Mouse (Mus musculus) mammary gland, adult 2 months (tissue): ENCODE data around the gene Evi5l. TPM values are rescaled to one million over a fixed set of nuclear protein-coding genes. Genes with fewer than 3 reads are reported as not detected.

Experiments
- polyA plus RNA-seq: library from polyadenylated mRNA; depleted of rRNA; stranded (reverse); fragments of >200 nt; gene quantifications from 2 replicates; pipeline ENCODE4 v1.2.3, GENCODE M21; 2012; ENCODE audit warnings: low replicate concordance; rRNA removed

Gene Evi5l
- 24.4 and 36.5 TPM in 2 replicates for polyA plus RNA-seq

GRCm38 (mm10) chr8:4165852-4166751 lies at the start of gene Evi5l:
Gene Evi5l, plus strand, starts transcription at chr8:4166567.

DNA sequence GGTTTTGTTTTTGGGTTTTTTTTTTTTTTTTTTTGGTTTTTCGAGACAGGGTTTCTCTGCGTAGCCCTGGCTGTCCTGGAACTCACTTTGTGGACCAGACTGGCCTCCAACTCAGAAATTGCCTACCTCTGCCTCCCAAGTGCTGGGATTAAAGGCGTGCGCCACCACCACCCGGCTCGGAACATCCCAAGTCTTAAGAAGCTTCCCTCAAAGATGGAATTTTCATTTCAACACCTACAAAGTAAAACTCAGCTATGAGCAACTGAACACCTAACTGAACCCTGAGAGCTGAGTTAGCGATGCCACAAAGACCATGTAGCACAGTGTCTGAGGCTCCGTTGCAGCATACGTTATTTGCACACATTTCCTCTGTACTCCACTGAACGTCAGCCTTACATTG lies 32.6 kb upstream of the Evi5l start, which contains the start of gene Cd209g:
Cd209g (plus strand) TSS at position 301 of the 400 bp plus-strand sequence.

DNA sequence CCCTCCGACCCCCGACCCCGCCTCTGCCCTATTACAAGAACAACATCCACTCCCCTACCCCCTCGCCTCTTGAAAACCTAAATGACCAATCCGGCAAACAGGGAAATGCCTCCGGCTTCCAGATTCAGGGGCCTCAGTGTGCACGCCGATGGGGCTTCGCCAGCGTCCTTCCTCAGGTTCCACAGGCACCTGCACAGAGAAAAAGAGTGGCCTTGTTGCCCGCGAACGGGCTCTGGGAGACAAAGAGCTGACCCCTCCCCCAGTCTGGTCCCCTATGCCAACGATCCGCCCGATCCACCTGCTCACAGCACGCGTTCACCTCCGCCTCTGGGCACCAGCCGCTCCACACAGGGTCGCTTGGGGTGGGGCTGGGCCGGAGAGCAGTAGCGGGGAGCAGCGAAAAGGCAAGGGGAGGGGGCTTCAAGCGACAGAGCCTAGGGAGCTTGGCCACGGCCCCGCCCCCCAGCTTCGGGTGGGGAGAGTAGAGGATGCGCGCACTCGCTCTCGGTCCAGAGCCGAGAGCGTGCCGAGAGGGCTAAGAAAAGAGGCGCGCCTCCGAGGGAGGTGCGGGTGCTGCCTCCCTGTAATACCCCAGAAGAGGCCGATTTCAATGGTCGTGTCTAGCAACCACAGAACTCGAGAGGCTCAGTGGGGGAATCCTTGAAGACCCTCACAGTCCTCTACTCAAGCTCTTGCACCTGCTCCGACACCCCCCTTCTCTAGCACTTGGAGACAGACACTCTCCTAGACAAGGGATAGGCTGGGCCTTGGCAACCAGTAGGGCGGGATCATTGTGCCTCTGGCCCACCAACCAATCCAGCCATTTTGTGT lies 50.6 kb downstream of the Evi5l start, which contains the start of gene Prr36:
Prr36 (minus strand) TSS at position 669 of the 831 bp plus-strand sequence.

GRCm38 (mm10) chr8:4226739-4227347 lies 60.5 kb downstream of the Evi5l start, which contains the start of gene Lrrc8e:
Gene Lrrc8e, plus strand, starts transcription at chr8:4226827.

DNA sequence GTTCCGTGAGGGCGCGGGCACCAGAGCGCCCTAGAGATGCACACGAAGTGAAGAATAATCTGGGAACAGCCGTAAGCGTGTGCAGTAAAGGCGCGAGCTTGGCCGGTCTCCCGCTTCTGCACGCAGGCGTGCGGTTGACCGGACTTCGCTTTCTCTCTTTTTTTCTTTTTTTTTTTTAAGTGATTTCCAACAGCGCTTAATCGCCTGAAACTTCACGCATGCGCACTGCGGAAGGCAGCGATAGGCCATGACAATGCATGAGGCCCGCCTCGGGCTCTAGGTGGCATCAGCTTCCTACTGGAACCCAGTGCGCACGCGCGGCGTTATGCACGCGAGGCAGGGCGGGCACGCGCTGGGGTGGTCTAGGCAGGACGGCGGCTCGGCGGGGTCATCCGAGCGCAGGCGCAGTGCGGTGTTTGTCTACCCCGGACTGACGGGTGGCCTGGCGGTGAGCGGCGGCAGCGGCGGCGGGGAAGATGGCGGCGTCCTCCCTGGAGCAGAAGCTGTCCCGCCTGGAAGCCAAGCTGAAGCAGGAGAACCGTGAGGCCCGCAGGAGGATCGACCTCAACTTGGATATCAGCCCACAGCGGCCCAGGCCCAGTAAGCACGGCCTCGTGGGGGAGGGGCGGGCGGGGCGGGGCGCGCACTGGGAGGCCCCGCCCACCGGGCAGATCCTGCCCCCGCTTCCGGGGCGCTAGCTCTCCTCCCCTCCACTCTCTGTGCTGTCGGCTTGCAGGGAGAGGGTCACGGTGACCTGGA lies 72.2 kb downstream of the Evi5l start, which contains the start of the genes Map2k7 and Gm49320:
Map2k7 (plus strand) TSS at position 307 of the 759 bp plus-strand sequence.
Gm49320 (plus strand) TSS at position 432 of the 759 bp plus-strand sequence.

DNA sequence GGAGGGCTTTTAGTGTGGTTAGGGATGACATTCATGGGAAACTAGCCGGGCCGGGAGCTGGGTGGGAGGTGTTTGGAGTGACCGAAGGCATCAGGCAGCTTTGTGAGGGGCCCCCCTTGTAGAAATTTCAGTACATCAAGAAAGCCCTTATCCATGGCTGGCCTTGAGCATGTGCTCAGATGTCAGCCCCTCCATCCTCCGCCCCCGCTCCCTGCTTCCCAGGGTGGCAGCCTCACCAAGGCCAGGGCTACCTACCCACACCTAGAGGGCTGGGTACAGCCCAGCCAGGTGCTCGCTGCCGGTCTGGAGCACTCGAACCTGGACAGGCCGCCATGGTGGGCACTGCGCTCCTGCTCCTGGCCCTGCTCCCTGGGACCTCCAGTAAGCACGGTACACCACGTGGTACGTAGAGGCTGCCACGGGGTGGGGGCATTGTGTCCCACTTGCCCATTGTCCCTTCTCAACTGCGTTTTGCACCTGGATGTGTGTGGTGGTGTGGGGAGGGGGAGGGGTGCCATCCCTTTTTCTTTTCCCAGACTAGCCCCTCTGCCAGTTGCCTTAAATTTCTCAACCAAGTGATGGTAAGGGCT lies 81.7 kb downstream of the Evi5l start, which contains the start of gene Tgfbr3l:
Tgfbr3l (plus strand) TSS at position 264 of the 590 bp plus-strand sequence.

GRCm38 (mm10) chr8:4252934-4253841 lies 86.8 kb downstream of the Evi5l start, which contains the start of gene Snapc2:
Gene Snapc2, plus strand, starts transcription at chr8:4253080.

DNA sequence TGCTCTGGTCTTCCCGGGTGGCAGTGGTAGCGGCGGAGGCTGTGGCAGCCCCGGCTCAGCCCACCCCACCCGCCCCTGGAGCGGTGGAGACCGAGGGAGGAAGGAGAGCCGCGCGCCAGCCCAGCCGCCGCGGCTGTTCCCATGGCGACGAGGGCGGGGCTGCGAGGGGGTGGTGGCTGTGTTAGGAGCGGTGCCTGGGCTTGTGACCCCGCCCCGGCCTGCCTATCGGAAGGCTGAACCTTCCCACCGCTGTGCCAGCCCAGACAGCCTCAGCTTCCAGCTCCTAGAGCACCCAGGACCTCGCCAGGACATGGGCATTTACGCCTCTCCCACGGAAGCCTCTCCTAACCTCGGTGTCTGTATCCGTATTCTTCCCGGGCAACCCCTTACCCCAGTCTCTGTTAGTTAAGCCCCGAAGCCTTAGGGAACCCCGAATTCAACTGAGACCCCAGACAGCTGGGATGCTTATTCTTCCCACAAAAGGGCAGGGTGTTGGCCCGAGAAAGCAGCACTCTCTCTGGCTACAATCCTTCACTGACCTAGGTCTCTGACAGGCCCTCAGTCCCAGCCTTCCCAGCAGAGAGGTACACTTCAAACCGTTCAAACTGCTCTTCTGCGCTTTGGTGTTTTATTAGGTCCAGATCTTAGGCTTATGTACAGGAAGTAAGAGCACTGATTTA lies 92.9 kb downstream of the Evi5l start, which contains the start of gene Ctxn1:
Ctxn1 (minus strand) TSS at position 150 of the 680 bp plus-strand sequence.

Other genes with a start within 250 kb of the Evi5l start
- gene Cd209b, start 239.7 kb upstream of the Evi5l start, polyA plus RNA-seq = 27.8 and 85.7 TPM in 2 replicates
- 2.8 and 8.1 TPM in 2 replicates for gene Cd209c, start 211.8 kb upstream of the Evi5l start, polyA plus RNA-seq
- gene Cd209f, start 60.7 kb upstream of the Evi5l start, polyA plus RNA-seq = 66.9 and 109 TPM in 2 replicates
- 86.2 and 103 TPM in 2 replicates for gene Cd209g, start 32.5 kb upstream of the Evi5l start, polyA plus RNA-seq
- gene Prr36, start 50.9 kb downstream of the Evi5l start, polyA plus RNA-seq = 0.52 and 1.1 TPM in 2 replicates
- 1.6 TPM in 2 replicates for gene Lrrc8e, start 60.3 kb downstream of the Evi5l start, polyA plus RNA-seq
- gene Map2k7, start 72.2 kb downstream of the Evi5l start, polyA plus RNA-seq = 40.9 and 50.7 TPM in 2 replicates
- 4.8 and 6.2 TPM in 2 replicates for gene Gm49320, start 72.3 kb downstream of the Evi5l start, polyA plus RNA-seq
- gene Tgfbr3l, start 81.6 kb downstream of the Evi5l start, polyA plus RNA-seq = 45.2 and 99.3 TPM in 2 replicates
- 36.5 and 40.7 TPM in 2 replicates for gene Snapc2, start 86.5 kb downstream of the Evi5l start, polyA plus RNA-seq
- gene Ctxn1, start 92.7 kb downstream of the Evi5l start, polyA plus RNA-seq = 11.0 and 12.4 TPM in 2 replicates
- gene Timm44, start 109.3 kb downstream of the Evi5l start, polyA plus RNA-seq = 57.5 and 88.0 TPM in 2 replicates
- gene Ccl25, start 158.6 kb downstream of the Evi5l start, polyA plus RNA-seq = 2.4 and 5.1 TPM in 2 replicates
- 30.0 and 36.5 TPM in 2 replicates for gene Elavl1, start 158.8 kb downstream of the Evi5l start, polyA plus RNA-seq